Mouse (Mus musculus): ENCODE results near the gene A230050P20Rik. TPM values are rescaled to one million over a fixed set of nuclear protein-coding genes. Genes with fewer than 3 reads are reported as not detected.

A230050P20Rik gene
- polyA plus RNA-seq, 1 experiment, result not detected

DNA sequence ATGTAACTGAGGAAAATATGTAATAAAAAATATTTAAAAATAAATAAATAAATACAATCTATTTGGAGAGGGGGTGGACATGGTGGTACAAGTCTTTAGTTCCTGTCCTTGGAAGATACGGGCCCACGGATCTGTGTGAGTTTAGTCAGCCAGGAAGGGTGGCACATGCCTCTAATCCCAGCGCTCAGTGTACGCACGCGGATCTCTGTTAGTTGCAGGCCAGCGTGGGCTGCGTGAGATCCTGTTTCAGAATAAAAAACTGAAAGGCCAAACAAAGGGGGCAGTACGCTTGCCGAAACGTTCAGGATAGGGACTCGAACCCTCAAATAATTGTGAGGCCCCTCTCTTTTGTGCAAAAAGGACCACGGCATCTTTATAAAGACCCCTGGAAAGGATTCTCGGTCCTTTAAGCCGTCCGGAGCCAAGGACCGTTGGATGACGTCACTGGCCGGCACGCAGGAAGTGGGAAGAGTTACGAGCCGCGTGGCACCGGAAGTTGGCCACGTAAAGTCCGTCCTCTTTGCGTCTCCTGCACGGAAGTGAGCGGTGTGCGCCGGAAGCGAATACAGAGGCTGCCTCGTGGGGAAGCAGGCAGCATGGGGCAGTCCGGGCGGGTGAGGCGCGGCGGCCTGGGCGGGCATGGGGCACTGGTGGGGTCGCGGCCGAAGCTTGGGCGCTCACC is 19.4 kb downstream of the A230050P20Rik start, which contains the start of gene Ppan:
Ppan (plus strand) TSS at position 472 of the 682 bp plus-strand sequence.
- no peak for TF ChIP-seq GATA1 (IDR thresholded peaks at IDR 0.05; ENCODE audit: low read length)

DNA sequence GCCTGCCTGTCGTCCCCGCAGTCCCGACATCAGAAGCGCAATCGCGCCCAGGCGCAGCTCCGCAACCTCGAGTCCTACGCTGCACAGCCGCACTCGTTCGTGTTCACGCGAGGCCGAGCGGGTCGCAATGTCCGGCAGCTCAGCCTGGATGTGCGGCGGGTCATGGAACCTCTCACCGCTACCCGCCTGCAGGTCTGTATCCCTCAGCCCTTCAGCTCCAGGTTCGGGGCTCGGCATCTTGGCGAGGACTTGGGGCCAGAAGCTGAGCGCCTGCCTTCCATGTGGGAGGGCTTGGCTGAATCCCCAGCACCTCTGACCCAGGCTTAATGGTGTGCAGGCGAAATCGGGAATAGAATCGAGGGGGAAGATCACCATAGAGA is 19.9 kb downstream of the A230050P20Rik start:
- no peak for TF ChIP-seq GATA1 (IDR thresholded peaks at IDR 0.05; ENCODE audit: low read length)

DNA sequence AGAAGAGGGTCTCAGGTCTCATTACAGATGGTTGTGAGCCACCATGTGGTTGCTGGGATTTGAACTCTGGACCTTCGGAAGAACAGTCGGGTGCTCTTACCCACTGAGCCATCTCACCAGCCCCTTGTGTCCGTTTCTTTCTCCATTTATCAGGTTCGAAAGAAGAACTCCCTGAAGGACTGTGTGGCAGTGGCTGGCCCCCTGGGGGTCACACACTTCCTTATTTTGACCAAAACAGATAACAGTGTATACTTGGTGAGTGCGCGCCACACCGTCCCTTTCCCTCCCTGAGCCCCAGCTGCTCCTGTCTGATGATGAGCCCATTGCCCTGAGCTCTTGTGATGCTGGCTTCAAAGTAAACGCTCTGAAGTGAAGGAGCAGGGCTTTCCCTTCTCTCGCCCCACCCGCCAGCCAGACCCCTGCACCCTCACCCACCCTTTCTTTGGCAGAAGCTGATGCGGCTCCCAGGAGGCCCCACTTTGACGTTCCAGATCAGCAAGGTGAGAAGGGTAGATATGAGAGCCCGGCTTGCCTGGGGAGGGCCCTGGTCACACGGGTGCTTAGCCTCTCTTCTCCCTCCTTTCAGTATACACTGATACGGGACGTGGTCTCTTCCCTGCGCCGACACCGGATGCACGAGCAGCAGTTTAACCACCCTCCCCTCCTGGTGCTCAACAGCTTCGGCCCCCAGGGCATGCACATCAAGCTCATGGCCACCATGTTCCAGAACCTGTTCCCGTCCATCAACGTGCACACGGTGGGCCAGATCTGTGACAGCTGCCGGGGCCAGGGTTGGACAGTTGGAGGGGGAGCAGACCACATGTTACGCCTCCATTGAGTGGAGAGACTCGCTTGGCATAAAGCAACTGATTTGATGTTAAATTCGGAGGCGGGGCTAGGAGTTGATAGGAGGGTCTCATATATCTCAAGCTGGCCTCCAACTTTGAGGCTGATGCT is 21.0 kb downstream of the A230050P20Rik start:
- TF ChIP-seq GATA1 (IDR thresholded peaks at IDR 0.05; ENCODE audit: low read length), result no peak

DNA sequence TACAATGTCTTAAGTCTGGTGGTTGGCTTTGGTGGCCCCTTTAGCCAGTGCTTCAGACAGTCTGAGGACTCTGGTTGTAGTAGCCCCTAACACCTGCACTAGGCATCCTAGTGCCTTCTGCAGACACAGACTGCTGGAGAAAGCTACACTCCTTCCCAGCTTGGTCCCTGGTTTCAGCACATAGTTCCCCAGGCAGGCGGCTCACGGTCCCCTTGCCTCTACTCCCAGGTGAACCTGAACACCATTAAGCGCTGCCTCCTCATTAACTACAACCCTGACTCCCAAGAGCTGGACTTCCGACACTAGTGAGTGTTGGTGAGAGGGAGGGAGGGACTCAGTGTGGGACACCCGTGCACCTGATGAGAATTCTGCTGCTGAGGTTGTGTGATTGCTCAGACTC is 22.0 kb downstream of the A230050P20Rik start:
- TF ChIP-seq GATA1 (IDR thresholded peaks at IDR 0.05; ENCODE audit: low read length), result no peak

DNA sequence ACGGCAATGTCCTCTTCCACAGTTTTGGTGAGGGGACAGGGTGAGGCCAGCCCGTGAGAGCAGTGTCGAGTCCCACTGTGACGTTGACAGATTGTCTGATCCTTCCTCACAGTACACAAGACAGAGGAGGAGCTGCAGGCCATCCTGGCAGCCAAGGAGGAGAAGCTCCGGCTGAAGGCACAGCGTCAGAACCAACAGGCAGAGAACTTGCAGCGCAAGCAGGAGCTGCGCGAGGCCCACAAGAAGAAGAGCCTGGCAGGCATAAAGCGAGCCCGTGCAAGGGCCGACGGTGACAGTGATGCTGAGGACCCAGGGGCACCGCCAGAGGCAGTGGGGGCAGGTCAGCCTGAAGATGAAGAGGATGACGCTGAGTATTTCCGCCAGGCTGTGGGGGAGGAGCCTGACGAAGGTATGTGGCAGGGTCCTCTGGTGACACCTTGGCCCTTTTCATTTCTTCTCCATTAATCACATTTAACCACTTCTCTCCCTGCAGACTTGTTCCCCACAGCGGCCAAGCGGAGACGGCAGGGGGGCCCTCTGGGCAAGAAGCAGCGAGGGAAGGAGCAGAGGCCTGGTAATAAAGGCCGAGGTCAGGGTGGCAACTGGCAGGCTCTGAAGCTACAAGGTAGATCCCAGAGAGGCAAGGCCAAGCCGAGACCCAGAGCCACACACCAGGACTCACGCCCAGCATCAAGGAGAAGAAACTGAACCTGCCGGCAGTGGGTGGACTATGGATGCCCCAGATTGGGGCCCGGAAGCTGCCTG is 23.1 kb downstream of the A230050P20Rik start:
- no peak for TF ChIP-seq GATA1 (IDR thresholded peaks at IDR 0.05; ENCODE audit: low read length)

- no peak for TF ChIP-seq GATA1 (IDR thresholded peaks at IDR 0.05; ENCODE audit: low read length)
These were observed 23.7 kb downstream of the A230050P20Rik start for GRCm38 (mm10) chr9:20892104-20892653.

DNA sequence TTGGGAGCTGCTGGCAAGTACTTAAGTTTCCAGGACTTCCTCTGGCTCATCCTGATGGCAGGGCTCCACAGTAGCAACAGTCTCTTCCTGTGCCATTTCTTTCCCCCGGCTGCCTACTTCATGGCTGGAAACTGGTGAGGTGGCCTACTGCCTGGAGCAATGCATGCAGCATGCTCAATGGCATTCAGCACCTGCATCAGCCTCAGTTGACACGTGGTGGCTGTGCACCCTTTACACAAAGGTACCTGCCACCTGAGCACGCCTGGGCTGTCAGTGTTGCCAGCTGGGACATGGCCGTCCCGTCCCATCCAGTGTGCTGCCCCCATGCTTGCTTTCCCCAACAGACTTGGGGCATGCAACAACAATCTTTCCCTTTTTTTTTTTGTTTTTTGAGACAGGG is 24.6 kb downstream of the A230050P20Rik start:
- no peak for TF ChIP-seq GATA1 (IDR thresholded peaks at IDR 0.05; ENCODE audit: low read length)

DNA sequence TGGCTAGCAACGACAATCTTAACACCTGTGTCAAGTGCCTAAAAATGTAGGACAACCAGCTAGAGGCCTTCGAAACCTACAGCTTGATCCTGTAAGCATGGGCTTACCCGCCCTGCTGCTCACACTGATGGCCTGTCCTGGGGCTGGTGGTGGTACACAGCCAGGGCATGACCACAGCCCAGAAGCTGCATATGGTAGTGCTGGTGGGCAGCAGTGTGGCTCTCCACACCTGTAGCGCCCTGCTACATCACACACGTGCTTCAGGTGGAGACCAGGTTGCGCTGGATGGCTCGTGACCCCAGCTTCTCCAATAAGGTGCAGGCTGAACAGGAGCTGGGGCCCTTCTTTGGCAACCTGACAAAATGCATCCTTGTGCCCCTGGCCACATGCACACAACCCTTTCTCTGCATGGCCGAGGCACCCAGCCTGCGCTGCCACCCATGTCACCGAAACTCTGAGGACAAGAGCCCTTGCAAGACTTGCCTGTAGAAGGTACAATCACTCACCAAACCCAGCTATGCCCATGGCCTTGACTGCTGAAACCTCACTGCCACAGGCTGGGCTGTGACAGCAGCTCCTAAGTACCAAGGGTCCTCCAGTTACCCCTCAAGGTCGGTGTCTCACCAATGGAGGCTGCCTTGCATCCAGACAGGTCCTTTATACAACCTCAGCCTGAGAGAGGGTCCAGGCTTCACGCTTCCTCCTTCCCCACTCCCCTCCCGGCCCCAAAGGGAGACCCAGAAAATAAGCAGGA is 25.3 kb downstream of the A230050P20Rik start:
- TF ChIP-seq GATA1 (IDR thresholded peaks at IDR 0.05; ENCODE audit: low read length), result no peak

DNA sequence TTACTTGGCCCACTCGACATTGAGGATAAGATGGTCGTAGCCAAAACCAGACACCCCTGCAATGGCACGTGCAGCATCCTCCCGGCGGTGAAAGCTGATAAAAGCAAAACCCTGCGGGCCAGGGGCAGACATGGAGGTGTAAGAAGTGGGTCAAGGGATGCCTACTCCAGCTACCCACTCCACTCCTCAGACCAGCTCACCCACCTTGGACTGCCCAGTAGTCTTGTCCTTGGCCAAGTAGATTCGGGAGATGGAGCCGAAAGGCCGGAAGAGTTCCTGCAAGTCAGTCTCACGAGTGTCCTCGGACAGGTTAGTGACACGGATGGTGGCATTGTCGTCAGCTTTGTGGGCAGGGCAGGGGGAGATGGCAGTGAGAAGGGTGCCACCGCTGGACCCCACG is 26.2 kb downstream of the A230050P20Rik start:
- TF ChIP-seq GATA1 (IDR thresholded peaks at IDR 0.05; ENCODE audit: low read length), result no peak

DNA sequence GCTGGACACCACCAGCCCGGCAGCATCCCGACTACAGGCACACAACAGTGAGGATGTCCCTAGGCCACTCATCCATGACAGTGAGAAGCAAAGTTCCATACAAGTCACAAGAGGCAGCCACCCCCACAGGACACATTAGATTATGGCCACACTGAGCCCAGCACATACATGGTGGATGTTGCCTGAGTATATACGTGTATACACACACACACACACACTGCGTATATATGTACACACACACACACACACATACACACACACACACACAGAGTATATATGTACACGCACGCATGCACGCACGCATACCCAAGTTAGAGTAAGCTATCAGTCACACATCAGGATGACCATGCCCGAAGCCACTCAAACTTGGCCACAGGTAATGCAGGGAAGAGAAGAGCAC is 26.9 kb downstream of the A230050P20Rik start:
- TF ChIP-seq GATA1 (IDR thresholded peaks at IDR 0.05; ENCODE audit: low read length), result no peak

- TF ChIP-seq GATA1 (IDR thresholded peaks at IDR 0.05; ENCODE audit: low read length), result no peak
These were observed 29.5 kb downstream of the A230050P20Rik start for GRCm38 (mm10) chr9:20897736-20898510.

DNA sequence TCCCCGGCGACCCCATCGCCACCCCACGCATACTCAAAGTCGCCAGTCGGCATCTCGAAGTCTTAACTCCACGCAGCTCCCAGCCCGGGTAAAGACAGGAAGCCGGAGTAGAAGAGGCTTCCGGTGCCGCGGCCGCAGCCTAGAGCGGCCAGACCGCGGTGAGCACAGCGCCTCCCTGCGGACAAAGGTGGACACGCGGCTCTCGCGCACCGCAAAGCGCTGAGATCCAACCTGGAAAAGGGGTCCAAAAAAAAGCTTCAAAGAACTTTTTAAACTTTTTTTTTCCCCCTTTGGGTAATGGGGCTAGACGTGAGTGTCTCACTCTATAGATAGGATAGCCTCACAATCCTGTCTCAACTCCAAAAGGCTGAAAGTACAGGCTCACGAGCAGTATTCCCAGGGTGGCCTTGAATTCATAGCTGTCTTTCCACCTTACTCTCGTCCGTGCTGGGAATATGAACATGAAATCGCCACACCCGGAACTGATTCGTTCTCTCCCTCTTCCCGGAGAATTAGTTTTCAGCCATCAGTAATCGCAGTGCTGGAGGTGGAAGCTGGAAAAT is 30.1 kb downstream of the A230050P20Rik start, which contains the start of gene Eif3g:
Eif3g (minus strand) TSS at position 113 of the 563 bp plus-strand sequence.
- TF ChIP-seq GATA1 (IDR thresholded peaks at IDR 0.05; ENCODE audit: low read length), result no peak

GRCm38 (mm10) chr9:20901466-20902173 is 33.2 kb downstream of the A230050P20Rik start:
- no peak for TF ChIP-seq GATA1 (IDR thresholded peaks at IDR 0.05; ENCODE audit: low read length)
